Mouse (Mus musculus) adrenal gland, postnatal 14 days (tissue): ENCODE data around the gene Cyp2b19. TPM values are rescaled to one million over a fixed set of nuclear protein-coding genes. Genes with fewer than 3 reads are reported as not detected.
"Not testable (repeated sequence)": the region's sequence is repeated elsewhere in the genome, so short reads cannot be mapped to it uniquely, and the experiment has no call there.

Source experiments
- DNase-seq: peaks from one replicate; pipeline ENCODE4 v3.0.0; 2021; ENCODE audit warnings: mixed read lengths
- long read RNA-seq, 2 experiments: library from polyadenylated mRNA; stranded (forward); transcript quantifications; one replicate each; pipeline ENCODE4 v2.0.0; 2021
- total RNA-seq: library from RNA; stranded (reverse); gene quantifications from 2 replicates; pipeline ENCODE4 v1.2.3, GENCODE M21; 2021

Cyp2b19 gene
- 0.26 TPM in 1 of 2 replicates, not detected in the other for total RNA-seq
- long read RNA-seq, experiment 1, result 0 reads
- long read RNA-seq, experiment 2, result 0 reads

DNA sequence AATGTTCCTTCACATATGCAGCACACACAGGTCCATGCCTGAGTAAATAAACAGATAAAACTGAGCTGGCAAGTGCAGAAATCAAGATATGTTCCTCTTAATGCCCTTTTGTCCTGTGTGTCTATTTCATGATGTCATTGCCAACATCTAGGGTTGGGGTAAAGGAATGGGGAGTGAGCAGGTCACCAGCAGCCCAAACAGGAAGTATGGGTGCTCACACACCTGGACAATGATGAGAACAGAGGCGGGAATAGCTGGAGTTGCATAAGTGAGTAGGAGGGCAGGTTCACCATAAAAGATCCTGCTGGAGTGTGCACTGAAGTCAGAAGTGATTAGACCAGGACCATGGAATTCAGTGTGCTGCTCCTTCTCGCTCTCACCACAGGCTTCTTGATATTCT lies at the start of gene Cyp2b19:
Gene Cyp2b19 (plus strand): TSS at position 301 of the 400 bp plus-strand sequence.
- DNase-seq, result no peak

DNA sequence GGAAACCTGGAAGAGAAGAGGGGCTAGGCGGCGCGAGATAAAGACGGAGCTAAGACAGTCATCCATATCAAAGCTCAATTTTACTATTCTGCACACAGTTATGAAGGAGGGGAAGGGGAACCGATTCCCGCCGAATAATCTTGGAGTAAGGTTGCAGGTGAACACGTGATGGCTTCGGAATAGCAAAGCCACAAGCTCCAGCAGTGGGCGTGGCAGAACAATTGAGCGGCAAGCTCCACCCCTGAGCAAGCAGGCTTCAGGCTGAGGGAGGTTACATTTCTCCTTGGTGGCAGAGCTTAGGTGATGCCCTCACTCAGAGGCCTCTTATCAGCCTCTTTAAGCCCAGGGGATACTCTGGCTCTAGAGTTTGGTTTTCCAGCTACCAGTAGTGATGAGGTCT lies 45.9 kb upstream of the Cyp2b19 start:
- no peak for DNase-seq

DNA sequence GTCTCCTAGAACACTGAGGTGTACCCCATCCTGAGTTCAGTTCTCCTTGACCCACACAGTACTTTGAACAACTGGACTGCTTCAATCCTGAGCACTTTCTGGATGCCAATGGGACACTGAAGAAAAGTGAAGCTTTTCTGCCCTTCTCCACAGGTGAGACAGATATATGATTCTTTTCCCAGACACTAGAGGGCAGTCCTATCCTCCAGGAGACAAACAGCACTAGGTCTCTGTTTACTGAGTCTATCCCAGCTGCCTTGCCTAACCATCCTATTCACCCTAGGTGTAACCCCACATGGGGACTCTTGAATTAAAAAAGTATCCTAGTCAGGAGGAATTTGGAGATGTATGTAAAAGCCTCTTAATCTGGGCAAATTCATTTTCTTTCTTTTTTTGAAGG lies 18.0 kb upstream of the Cyp2b19 start:
- DNase-seq, result no peak

DNA sequence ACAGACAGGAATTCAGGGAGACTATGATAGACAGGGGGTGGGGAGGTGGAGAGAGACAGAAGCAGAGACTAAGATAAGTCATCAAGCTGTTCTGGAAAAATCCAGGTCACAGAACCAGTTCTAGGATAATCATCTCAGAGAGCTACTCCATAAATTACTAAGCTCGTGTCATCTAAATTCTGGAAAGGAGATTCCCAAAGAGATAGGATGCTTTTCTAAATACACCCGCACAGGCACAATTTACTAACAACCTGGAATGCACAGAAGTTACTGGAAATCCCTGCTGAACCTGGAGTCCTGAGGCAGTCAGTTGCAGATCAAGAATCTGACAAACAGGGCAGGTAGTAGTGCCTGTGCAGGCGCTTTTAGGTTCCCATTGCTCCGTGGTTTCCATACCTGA lies 13.0 kb upstream of the Cyp2b19 start:
- no peak for DNase-seq

DNA sequence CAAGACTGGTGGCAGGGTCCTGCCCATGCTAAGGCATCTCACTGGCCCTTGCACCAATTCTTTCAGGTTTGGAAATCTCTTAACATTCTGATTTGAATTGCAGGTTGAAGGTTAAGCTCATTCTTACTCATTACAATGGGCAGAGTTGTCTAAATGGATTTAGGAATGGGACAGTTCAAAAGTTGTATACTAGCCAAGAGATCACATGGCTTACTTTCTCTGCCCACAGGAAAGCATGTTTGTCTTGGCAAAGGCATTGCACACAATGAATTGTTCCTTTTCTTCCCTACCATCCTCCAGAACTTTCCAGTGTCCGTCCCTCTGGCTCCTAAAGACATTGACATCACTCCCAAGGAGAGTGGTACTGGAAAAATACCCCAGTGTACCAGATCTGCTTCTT lies 11.5 kb upstream of the Cyp2b19 start:
- DNase-seq, result no peak

DNA sequence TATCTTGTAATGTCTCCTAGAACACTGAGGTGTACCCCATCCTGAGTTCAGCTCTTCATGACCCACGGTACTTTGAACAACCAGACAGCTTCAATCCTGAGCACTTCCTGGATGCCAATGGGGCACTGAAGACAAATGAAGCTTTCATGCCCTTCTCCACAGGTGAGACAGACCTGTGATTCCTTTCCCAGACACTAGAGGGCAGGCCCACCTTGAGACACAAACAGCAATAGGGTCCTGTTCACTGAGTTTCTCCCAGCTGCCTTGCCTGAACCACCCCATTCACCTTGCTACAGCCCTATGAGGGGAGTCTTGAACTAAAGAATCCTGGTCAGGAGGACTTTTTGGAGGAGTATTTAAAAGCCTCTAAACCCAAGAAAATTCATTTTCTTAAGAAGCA lies 10.1 kb downstream of the Cyp2b19 start:
- peak; percentile 28 for DNase-seq

DNA sequence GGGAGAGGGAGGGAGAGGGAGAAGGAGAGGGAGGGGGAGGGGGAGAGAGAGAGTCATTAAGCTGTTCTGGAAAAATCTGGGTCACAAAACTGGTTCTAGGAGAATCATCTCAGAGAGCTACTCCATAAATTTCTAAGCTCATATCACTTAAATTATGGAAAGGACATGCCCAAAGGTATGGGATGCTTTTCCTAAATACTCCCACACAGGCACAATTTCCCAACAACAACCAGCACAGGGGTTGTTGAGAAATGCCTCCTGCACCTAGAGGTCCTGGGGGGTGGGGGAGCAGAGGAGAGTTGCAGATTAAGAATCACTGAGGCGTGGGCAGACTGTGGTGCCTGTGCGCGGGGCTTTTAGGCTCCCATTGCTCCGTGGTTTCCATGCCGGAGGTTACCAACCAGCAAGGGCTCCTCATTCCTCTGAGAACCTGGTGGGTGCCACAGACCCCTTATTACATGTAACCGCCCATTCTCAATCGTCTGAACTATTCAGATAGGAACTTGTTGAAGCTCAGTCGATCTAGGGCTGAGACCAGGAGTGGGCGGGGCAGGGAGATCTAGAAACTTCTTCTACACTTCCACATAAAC lies 13.0 kb downstream of the Cyp2b19 start:
- no peak for DNase-seq

DNA sequence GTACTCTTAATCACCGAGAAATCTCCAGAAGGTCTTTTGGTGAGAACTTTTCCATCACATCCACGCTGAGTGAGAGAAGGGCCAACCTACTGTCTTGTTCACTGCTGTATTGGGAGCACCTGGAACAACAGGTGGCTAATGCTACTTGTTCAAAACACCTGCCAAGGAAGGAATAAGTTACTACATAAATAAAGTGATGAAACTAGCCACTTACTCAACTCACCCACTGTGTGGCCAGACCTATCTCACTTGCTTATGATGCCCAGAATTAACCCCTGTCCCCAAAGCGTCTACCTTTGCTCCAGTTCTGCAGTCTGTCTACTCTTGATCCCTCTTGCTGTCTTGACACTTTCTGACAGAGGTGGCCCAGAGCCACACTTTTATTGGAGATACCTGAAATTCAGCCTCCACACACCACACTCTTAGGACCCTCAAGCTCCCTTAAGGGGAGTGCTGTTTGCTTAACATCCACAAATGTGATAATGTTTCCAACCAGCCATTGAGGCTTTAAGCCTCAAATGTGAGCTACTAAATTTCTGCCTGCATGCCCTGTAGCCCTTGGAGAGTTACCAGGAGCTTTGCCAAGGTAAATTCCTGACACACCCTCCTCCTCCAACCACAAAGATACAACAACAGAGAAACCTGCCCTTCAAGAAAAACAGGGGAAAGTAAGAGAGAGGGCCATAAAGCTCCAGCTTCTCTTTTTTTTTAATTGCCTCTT lies 16.1 kb downstream of the Cyp2b19 start:
- no peak for DNase-seq

DNA sequence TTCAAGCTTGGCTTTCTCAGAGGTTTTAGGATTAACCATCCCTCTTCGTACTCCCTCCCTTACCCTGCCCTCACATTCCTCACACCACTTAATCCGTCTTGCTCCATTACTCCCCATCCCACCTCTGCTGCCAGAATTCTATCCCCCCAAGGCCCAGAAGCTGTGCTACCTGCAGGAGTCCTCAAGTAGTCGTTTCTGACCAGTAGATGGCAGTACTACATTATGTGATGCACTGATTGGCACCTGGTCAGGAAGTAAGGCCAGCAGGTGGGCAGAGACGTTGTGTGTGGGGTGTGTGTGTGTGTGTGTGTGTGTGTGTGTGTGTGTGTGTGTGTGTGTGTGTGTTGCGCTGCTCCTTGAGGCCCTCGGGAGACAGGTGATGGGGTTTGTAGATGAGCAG lies 18.9 kb downstream of the Cyp2b19 start:
- DNase-seq, result no peak

DNA sequence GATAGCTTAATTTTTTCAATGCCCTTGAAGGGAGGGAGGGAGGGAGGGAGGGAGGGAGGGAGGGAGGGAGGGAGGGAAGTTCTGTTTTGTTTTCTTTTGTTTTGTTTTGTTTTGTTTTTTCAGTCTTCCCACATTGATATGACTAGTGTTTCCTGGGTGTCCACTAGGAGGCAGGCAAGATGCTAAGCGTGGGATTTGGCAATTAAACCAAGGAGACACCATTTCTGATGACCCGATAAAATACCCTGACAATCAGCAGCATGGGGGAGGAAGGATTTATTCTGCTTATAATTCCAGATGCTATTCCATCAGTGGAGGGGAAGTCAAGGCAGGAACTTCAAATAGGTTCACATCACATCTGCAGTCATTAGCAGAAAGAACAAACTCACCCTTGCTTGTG lies 20.9 kb downstream of the Cyp2b19 start:
- DNase-seq, result peak; percentile 14

DNA sequence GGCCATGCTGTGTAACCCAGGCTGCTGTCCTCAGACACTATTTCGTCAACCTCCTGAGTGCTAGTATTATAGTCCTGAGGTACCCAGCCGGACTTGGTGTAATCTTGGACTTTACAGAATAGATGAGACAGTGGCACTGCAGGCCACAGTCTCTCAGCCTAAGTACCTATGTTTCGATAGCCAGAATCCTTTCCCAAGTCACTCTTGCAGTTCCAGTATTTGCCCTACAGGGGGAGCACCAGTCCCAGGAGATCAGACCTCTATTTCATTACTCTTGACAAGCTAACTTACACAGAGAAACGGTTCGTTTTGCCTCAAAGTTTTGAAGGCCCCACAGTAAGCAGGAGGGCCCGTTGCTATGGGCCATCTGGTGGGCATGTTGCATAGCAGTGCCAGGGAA lies 21.5 kb downstream of the Cyp2b19 start:
- DNase-seq, result peak; percentile 74

DNA sequence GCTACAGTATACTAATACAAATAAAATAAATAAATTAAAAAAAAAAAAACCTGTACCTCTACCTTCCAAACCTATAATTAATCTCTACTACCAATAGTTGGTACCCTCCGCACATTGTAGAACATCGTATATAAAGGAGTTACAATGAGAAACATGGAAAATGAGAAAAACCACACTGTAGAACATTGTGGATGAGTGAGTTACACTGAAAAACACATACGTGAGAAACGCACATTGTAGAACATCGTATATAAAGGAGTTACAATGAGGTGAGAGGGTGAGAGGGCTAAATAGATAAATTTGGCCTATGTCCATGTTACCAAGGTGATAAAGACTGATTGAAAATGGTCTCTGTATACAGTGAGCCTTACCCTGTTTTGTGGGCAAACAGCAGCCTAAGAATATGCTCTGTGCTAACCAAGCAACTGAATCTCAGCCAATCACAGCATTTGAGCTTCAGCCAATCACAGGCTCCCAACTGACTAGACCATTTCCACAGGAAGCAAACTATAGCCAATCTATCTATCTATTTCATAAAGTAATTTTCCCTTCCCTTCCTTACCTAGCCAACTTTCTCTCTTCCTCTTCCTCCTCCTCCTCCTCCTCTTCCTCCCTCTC lies 23.0 kb downstream of the Cyp2b19 start:
- DNase-seq, result no peak

DNA sequence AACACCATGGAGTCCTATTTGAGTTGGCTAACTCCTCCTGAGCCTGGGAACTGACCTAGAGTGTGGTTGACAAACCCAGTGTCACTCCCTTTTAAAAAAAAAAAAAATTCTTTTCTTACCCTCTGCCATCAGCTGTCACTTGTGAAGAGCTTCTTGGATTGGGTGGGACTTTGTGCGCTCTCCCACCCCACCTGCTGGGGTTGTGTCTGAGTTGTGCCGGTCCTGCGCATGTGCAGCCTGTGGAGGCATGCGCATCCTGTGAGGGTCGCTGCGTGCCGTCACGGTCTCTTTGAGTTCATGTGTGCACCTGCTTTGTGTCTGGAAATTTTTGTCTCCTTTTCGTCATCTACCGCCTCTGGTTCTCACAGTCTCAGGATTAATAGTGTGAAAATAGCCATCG lies 23.6 kb downstream of the Cyp2b19 start:
- DNase-seq, result no peak

DNA sequence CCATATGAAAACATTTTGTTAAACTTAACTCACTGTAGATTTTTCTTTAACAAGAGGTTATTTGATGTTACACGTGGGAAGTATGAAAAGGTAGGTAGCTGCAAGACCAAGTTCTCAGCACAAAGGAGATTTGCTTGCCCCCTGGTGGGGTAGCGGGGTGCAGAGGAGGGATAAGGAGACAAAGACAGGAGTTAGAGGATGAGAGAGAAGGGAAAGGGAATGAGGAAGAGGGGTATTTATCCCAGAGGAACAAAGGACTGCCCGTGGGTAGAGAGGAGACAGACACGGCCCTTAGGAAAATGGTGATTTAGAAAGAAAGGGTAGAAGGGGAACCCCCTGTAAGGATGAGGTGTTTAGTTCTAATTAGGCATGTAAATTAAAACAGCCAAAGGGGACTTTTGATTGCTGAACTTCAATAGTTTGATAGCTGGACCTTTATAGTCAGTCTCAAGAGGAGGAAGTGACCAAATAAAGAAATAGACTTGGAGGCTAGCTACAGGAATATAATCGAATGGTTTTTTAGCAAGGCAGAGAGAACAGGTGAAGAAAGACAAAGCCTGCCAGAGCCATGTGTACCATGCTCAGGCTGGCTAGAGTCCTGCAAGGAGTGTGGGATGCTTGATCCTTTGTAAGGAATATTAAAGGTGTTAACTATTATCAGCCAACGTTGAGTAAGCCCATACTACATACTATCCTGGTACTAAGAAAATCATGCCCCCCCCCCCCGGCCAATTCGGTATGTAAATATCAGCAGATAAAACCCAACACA lies 24.2 kb downstream of the Cyp2b19 start:
- DNase-seq, result no peak

DNA sequence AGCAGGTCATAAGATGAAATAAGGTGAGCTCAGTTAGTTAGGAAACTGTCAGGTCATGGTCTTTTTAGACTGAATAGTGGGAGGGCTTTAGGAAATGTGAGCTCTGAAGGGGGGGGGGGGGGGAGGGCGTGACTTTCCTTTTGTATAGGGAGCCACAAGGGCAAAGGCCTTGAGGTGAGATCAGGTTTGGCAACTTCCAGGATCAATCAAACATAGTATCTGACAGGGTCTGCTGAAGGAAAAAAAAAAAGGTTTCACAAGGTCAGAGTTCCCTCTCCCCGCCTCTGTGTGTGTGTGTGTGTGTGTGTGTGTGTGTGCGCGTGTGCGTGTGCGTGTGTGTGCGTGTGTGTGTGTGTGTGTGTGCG lies 24.8 kb downstream of the Cyp2b19 start:
- DNase-seq, result no peak

DNA sequence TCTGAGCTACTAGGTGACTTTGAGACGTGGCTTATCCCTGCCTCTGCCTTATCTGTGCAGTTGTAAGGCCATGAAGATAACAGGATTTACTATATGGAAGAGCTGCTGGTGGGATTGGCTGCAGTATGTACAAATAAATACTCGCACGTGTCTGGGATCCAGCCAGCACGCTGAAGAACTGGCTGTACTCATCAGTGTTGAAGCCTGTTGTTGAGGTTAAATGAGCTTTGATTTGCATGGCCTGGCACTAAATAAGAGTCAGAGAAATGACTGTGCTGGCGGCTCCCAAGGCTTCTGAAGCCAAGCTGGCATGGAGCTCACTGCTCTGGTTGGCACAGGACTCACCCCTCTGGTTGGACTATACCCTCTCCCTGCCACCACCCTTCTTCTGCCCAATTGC lies 26.2 kb downstream of the Cyp2b19 start:
- DNase-seq, result peak; percentile 78

DNA sequence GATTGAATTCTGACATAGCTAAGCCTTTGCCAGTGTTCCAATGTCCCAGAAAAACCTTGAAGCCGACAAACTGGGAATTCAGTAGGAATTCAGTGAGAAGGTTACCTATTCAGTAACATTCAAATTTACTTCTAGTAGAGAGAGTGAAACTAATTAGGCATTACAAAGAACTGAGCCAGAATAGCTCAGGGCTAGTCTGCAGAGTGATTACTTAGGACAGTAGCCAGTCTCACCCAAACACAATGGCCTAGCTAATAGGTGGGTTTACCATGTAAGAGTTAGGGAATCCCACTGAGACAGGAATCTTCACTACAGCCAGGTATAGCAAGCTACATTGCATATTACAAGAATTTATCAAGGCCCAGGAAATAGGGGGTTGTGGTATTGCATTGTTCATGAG lies 29.1 kb downstream of the Cyp2b19 start:
- DNase-seq, result not testable (repeated sequence)

DNA sequence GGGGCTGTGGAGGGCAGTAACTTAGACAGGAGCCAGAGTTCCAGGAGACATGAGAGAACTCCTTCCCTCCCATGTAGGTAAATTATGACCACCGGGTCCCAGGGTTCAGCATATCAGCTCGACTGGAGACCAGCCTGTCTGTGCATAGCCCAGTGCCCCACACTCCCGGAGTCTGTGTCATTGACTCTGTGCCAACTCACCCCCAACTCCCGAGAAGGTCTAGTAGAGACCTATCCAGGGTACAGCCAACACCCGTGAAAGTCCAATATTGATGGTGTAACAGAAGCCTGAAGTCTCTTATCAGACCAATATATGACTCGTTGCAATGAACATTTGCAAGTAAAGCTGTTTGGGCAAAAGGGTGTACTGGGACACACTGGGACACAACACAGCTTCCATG lies 33.0 kb downstream of the Cyp2b19 start:
- no peak for DNase-seq

DNA sequence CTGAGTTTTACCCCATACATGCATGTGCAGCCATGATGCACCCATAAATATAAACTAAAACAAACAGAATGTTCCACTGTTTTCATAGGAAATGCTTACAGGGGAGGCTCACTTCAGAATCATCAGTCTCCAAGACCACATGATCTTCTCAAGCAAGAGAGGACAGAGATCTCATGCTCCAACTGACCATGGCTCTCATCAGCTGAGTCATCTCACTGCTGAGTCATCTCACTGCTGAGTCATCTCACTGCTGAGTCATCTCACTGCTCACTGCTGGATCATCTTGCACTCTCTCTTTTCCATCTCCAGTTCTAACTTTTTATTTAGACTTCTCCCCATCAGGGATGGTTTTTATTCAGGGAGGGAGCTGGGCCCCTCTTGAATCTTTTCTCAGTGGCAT lies 43.2 kb downstream of the Cyp2b19 start:
- DNase-seq, result peak; percentile 26

DNA sequence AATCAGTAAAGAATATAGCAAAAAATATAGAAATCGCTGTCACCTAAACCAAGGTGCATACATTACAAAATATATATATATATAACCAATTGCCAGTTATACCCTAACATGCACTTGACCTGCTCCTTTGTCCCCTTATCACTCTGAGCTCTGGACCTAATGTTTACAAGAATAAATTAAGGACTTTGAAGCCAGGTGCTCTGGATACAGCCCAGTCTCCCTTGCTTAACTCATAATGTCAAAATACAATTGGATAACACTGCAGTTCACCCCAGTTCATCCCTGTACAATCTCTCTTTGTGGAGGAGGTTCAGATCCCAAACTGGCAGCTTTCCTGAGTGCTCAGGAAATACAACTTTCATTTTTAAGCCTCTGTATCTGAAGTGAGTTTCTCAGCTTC lies 44.1 kb downstream of the Cyp2b19 start:
- no peak for DNase-seq

DNA sequence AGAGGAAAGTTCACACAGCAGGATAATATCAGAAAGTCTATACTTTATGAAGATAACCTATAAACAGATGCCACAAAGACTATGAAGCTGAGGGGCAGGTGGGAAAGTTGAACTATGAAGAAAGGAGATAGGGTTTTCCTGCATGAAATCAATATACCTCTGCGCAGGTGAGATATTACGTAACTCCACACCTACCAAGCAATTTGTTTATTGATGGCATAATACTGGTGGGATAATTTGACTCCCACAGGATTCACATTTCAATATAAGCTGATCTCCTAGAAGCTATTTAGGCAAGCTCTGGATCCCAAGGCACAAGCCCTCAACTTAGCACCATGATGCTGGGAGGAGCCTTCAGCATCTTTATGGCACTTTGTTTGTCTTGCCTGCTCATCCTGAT lies 51.6 kb downstream of the Cyp2b19 start, which contains the start of gene Cyp2g1:
Gene Cyp2g1 (plus strand): TSS at position 301 of the 400 bp plus-strand sequence.
- no peak for DNase-seq
